Mouse (Mus musculus) megakaryocyte, embryonic 14.5 days (primary cell): ENCODE data around the gene Gm28635.

Source experiments
- FLI1 ChIP-seq: IDR thresholded peaks from 2 replicates; pipeline ENCODE4 v1.6.1; 2012; ENCODE audit warnings: low read length, inconsistent platforms, mixed read lengths
- GATA1 ChIP-seq: IDR thresholded peaks from 3 replicates; pipeline ENCODE4 v1.6.1; 2012; ENCODE audit warnings: mixed read lengths, low read length, inconsistent platforms, borderline replicate concordance

DNA sequence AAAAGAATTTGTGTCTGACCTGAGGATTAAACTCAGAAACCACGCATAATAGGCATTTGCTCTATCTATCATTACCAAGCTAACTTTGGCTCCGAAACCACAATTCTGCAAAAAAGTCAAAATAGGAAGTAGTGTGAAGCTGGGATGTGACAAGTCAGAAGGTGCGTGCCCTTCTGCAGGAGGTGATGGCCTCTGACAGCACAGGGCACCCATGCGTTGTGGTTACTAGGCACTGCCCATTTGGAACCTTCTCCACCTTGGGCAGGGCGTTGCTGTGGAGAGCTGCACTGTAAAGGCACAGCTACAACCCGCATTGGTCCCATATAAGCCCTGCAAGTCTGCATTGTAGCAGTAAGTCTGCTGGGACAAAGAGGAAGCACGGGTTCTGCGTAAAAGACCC is 85.0 kb downstream of the Gm28635 start:
- TF ChIP-seq GATA1 (no peak), FLI1 (no peak)
